Mouse (Mus musculus) midbrain, embryonic 14.5 days (tissue): ENCODE results near the gene Prrt1. TPM values are rescaled to one million over a fixed set of nuclear protein-coding genes. Genes with fewer than 3 reads are reported as not detected.

ENCODE experiments used
- ATAC-seq: fragments of 200-750 bp; cut with Nextera tagmentation; 2 replicates; pipeline ENCODE4 v1.8.0; 2017; ENCODE audit warnings: moderate number of reproducible peaks, moderate library complexity; ENCODE audit not compliant: low FRiP score, low TSS enrichment
- DNase-seq: peaks from one replicate; pipeline ENCODE4 v3.0.0-alpha.2; 2015
- H3K27ac ChIP-seq: fragments of 300-500 bp; sonication (generic); replicated peaks from 2 replicates; pipeline ENCODE4 v1.5.1; 2014; ENCODE audit warnings: mild to moderate bottlenecking, low read depth, low read length, moderate library complexity
- H3K27me3 ChIP-seq: fragments of 300-500 bp; sonication (generic); 2 replicates; pipeline ENCODE4 v1.6.1; 2014; ENCODE audit warnings: low read length, control low read depth, mixed read lengths; ENCODE audit not compliant: control insufficient read depth, insufficient read depth
- H3K36me3 ChIP-seq: fragments of 300-500 bp; sonication (generic); 2 replicates; pipeline ENCODE4 v1.6.1; 2014; ENCODE audit warnings: low read length, control low read depth; ENCODE audit not compliant: control insufficient read depth, insufficient read depth
- H3K4me1 ChIP-seq: fragments of 300-500 bp; sonication (generic); 2 replicates; pipeline ENCODE4 v1.6.1; 2014; ENCODE audit warnings: mild to moderate bottlenecking, antibody characterized with exemption, low read length, control low read depth; ENCODE audit not compliant: control insufficient read depth, insufficient read depth
- H3K4me2 ChIP-seq: fragments of 300-500 bp; sonication (generic); 2 replicates; pipeline ENCODE4 v1.6.1; 2014; ENCODE audit warnings: mild to moderate bottlenecking, low read length, moderate library complexity
- H3K4me3 ChIP-seq: fragments of 300-500 bp; sonication (generic); replicated peaks from 2 replicates; pipeline ENCODE4 v1.5.1; 2014; ENCODE audit warnings: low read depth, low read length
- H3K9ac ChIP-seq: fragments of 300-500 bp; sonication (generic); replicated peaks from 2 replicates; pipeline ENCODE4 v1.6.1; 2014; ENCODE audit warnings: mild to moderate bottlenecking, low read length, moderate library complexity
- H3K9me3 ChIP-seq: fragments of 300-500 bp; sonication (generic); 2 replicates; pipeline ENCODE4 v1.6.1; 2016; ENCODE audit warnings: low read length, control low read depth, mixed read lengths; ENCODE audit not compliant: control insufficient read depth
- WGBS: fragments of 180-500 bp; shearing (Covaris S2); extraction: QIAGEN DNeasy Blood & Tissue Kit; methylation state at CpG from one replicate; pipeline ENCODE4 v1.1.7; 2014; 5-methylcytosine and 5-hydroxymethylcytosine counted together
- polyA plus RNA-seq: library from polyadenylated mRNA; unstranded; fragments of >200 nt; fragmentation: Nextera tagmentation; extraction: Ambion mirVana; gene quantifications from 2 replicates; pipeline ENCODE4 v1.2.1, GENCODE M21; 2014

Gene Prrt1
- polyA plus RNA-seq, 1 experiment from 2014 or later = 12.4 TPM

DNA sequence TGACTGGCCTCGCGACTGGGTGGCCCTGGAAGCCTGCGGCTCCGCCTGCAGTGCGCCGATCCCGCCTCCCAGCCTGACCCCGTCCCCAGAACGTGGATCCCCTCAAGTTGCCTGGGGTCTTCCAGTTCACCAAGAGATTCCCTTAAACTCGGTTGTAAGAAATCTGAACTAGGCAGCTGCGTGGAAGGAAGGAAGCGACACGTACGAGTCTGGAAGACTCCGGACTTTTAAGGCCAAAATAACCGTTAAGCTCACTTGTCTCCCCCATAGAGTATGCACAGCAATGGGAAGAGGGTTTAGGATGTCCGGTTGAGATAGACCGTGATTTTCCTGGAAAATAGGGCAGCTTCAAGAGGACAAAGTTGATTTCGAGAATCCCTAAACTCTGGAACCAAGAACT, 41.5 kb upstream of the Prrt1 start:
- H3K9ac ChIP-seq = peak overlapping the region; percentile 85
- peak overlapping the region; percentile 69 for H3K4me3 ChIP-seq
- H3K4me1 ChIP-seq = peaks cover 43% of the 10 kb centered on the region
- ATAC-seq = no peak
- H3K4me2 ChIP-seq = peak overlapping the region; percentile 98
- H3K36me3 ChIP-seq = no peaks in the 10 kb centered on the region
- no peak for DNase-seq
- WGBS = 5% methylated on average over 19 of the region's 19 CpGs
- H3K9me3 ChIP-seq = no peaks in the 10 kb centered on the region
- no peaks in the 10 kb centered on the region for H3K27me3 ChIP-seq
- peak overlapping the region; percentile 99 for H3K27ac ChIP-seq

DNA sequence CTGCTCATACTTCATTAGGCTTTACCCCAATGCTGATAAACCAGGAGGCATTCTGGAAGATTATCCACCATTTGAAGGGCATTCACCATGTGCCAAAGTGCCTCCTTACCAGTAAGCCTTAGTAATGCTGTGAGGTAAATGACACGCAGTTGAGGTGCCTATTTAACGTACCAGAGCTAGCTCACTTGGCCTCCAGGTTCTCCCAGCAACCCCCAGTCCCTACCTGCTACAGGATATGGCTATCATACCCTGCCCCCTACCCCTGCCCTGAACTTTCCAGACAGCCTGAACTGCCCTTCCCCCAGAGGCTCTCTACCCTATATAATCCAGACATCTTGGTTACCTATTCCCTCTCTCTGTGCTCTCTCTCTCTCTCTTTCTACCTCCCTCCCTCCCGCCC, 40.6 kb upstream of the Prrt1 start:
- Histone ChIP-seq H3K27ac (no peak overlapping the region), H3K4me3 (no peak overlapping the region), H3K9me3 (no peaks in the 10 kb centered on the region), H3K4me1 (peaks cover 49% of the 10 kb centered on the region), H3K27me3 (no peaks in the 10 kb centered on the region), H3K9ac (no peak overlapping the region), H3K4me2 (peak overlapping the region; percentile 5; the same call in 1 of the 2 replicates), H3K36me3 (no peaks in the 10 kb centered on the region)
- no peak for DNase-seq
- ATAC-seq = no peak
- 75% methylated on average over 3 of the region's 3 CpGs for WGBS

DNA sequence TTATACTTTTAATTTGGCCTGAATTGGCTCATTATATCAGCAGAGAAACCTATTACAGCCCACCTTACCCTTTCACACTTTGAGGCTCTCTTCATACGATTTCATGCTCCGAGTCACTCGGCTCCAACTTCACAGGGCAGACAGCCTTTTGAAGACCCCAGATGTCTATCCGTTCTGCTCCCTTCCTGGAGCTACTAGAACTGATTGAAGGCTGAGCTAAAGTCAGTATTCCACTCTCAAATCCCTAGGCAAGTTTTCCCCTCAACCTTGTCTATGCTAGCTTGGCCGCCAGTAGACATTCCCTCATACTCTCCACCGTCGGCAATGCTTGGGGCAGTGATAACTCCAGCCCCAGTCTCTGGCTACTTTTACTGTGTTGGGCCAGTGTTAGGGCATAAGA, 40.1 kb upstream of the Prrt1 start:
- Histone ChIP-seq H3K4me3 (no peak overlapping the region), H3K27me3 (no peaks in the 10 kb centered on the region), H3K4me1 (peaks cover 53% of the 10 kb centered on the region), H3K27ac (no peak overlapping the region), H3K36me3 (no peaks in the 10 kb centered on the region), H3K4me2 (no peak overlapping the region), H3K9ac (no peak overlapping the region), H3K9me3 (no peaks in the 10 kb centered on the region)
- DNase-seq = no peak
- 47% methylated on average over 7 of the region's 7 CpGs for WGBS
- ATAC-seq = no peak

DNA sequence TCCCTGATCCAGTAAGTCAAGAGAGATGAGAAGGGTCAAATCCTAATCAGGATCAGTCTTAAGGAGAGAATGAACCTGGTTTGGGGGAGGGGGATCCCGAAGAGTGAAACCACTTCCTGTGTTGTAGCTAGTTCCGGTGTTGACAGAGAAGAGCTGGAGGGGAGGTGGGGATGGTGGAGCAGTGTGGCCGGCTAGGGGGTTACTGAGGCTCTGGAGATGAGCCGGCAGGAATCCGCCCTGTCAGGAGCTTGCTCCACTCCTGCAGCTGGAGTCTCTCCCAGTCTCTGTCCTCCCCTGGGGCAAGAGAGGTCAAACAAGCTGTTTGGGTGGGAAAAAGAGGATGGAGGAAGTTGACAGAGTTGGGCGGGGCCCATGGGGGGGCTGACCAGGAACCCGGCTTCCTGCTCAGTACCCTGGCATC, 39.6 kb upstream of the Prrt1 start, which contains the start of gene Gpsm3:
Gene Gpsm3, plus strand, starts transcription at position 126 of the 421 bp plus-strand sequence.
- no peak for ATAC-seq
- Histone ChIP-seq H3K4me2 (peak within 1 kb of the TSS; percentile 97), H3K27me3 (no peaks in the 10 kb centered on the region), H3K4me1 (peaks cover 56% of the 10 kb centered on the region), H3K4me3 (no peak within 1 kb of the TSS), H3K9ac (no peak within 1 kb of the TSS), H3K27ac (peak within 1 kb of the TSS; percentile 99; the same call in 1 of the 2 replicates), H3K9me3 (no peaks in the 10 kb centered on the region), H3K36me3 (peaks cover 4% of the 10 kb centered on the region)
- WGBS = 29% methylated on average over 7 of the region's 7 CpGs
- DNase-seq = no peak

DNA sequence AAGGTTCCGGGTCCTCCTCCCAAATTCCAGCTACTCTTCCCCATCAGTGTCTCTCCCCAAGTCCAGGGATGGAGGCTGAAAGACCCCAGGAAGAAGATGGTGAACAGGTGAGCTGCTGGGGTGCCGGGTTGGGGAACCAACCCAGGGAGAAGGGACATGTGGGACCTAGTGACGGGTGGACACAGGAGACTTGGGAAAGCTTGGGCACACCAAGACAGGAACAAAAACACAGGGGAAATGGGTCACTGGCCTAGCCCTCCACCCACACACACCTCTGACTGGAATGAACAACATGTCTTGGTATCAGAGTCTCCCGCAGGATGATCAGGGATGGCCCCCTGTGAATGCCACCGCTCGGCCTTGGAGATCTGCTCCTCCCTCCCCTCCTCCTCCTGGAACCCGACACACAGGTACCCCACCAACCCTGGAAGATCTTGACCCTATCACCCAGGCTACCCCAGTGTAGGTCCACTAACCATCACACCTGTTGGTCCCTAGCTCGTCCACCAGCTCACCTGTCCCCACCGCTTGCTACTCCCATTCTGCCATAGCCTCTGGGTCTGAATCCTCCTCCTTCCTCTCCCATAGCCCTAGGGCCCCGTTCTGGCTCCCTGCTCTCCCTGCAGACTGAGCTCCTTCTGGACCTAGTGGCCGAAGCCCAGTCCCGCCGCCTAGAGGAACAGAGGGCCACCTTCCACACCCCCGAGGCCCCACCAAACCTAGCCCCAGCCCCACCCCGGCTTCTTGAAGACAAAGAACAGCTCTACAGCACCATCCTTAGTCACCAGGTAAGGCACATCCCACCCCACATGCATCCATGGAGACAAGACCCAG, 39.0 kb upstream of the Prrt1 start:
- no peak overlapping the region for H3K4me3 ChIP-seq
- H3K4me2 ChIP-seq = peak overlapping the region; percentile 97
- peaks cover 11% of the 10 kb centered on the region for H3K36me3 ChIP-seq
- peak overlapping the region; percentile 99; the same call in 1 of the 2 replicates for H3K27ac ChIP-seq
- H3K9ac ChIP-seq = no peak overlapping the region
- H3K9me3 ChIP-seq = no peaks in the 10 kb centered on the region
- H3K27me3 ChIP-seq = no peaks in the 10 kb centered on the region
- 67% methylated on average over 15 of the region's 15 CpGs for WGBS
- no peak for DNase-seq
- peaks cover 55% of the 10 kb centered on the region for H3K4me1 ChIP-seq
- ATAC-seq = no peak

DNA sequence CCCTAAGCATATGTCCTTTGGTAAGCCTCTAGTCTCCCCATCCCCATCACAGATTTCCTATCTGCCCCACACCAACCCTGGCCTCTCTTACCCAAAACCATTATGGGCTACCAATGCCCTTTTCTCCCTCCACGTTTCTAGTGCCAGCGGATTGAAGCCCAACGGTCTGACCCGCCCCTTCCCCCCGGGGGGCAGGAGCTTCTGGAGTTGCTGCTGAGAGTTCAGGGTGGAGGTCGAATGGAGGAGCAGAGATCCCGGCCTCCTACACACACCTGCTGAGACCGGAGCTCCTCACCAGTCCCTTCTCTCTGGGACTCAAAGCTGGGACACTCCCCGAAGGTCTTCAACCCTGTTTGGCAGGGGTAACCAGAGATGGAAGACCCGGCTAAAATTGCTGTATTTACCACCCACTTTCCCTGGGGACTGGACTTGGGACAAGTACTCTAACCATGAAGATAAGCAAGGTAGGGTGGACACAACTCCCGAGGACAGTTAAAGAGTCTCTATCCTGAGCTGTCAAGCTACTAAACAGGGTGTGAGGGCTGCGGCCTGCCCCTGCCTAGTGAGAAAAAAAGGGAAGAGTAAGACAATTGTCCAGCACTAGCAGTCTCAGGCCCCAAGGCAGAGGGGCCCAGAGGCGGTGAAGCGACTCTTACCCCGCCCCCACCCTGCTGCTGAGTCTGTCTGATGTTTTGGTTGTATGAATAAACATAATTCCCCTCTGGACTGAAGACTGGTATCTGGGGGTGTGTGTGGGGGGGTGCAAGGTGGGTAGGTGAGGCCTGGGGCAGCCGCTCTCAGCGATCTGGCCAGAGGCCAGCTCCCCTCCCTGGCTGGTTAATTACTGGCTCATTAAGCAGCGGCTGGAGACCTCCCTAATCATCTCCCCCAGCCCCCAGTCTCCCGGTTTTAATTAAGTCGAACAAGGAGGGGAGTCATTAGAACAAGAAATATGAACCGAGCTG, 38.0 kb upstream of the Prrt1 start, which contains the start of gene Pbx2:
Gene Pbx2, plus strand, starts transcription at position 238 of the 965 bp plus-strand sequence.
- Histone ChIP-seq H3K27me3 (no peaks in the 10 kb centered on the region), H3K36me3 (peaks cover 21% of the 10 kb centered on the region), H3K4me3 (peak within 1 kb of the TSS; percentile 80), H3K4me1 (peaks cover 45% of the 10 kb centered on the region), H3K27ac (peak within 1 kb of the TSS; percentile 99), H3K4me2 (peak within 1 kb of the TSS; percentile 97), H3K9me3 (no peaks in the 10 kb centered on the region), H3K9ac (peak within 1 kb of the TSS; percentile 96)
- DNase-seq (peak; percentile 72), ATAC-seq (peak; percentile 7)
- WGBS = 1% methylated on average over 21 of the region's 21 CpGs

DNA sequence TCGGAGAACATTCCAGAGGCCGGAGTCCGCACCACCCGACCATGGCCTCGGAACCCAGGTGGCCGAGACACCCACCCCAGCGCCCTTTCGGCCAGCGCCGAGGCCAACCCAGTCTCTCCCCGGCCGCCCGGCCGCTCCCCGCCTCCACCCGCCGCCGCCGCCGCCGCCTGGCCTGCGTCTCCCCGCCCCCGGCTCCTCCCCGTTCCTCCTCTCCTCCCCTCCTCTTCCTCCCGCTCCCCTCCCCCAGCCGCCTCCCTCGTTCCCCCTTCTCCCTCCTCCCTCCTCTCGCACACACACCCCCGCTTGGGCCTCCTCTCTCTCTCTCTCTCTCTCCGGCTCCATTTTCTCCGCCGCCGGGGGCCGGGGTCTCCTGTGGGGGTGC, 37.3 kb upstream of the Prrt1 start:
- Histone ChIP-seq H3K36me3 (peaks cover 25% of the 10 kb centered on the region), H3K4me1 (peaks cover 43% of the 10 kb centered on the region), H3K27me3 (no peaks in the 10 kb centered on the region), H3K4me3 (peak overlapping the region; percentile 80), H3K9ac (peak overlapping the region; percentile 96), H3K9me3 (no peaks in the 10 kb centered on the region), H3K27ac (peak overlapping the region; percentile 99), H3K4me2 (peak overlapping the region; percentile 97)
- peak; percentile 35 for ATAC-seq
- under 1% methylated on average over 31 of the region's 35 CpGs for whole genome bisulfite sequencing
- peak; percentile 95 for DNase-seq
